Mouse (Mus musculus) forelimb bud, embryonic 11.5 days (tissue): Measurements from ENCODE around the gene Supt20.
A peak's percentile ranks its signal among the peaks of the same experiment; 100 is the strongest.
"Not testable (repeated sequence)": the region's sequence is repeated elsewhere in the genome, so short reads cannot be mapped to it uniquely, and the experiment has no call there.

Experiments
- DNase-seq: peaks from one replicate; pipeline ENCODE4 v3.0.0-alpha.2; 2012; ENCODE audit warnings: low read depth, low spot score

Gene Supt20

DNA sequence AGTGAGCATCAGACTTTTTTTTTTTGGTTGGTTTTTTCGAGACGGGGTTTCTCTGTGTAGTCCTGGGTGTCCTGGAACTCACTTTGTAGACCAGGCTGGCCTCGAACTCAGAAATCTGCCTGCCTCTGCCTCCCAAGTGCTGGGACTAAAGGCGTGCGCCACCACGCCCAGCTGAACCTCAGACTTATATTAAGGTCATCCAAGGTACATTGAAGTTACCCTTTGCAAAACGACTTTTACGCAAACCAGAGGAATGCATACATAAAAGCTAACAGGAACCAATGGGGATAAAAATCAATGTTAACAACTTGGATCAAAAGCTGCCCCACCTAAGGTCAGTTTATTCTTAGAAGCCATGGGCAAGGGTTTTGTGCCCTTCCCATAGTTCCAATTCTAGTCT lies 11.5 kb downstream of the Supt20 start:
- not testable (repeated sequence) for DNase-seq

DNA sequence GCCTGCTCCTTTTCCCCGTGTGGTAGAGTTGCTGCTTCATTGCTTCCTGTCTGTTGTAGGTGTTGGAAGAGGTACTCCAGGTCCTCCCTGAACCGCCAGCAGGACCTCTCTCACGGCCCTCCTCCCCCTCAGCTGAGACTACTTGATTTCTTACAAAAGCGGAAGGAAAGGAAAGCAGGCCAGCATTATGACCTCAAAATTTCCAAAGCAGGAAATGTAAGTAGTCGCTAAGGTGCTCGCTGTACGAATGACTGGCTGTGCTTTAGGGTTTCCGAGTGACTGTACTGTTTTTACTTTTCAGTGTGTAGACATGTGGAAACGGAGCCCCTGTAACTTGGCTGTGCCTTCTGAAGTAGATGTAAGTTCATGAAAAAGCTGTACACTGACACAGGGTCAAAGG lies 16.4 kb downstream of the Supt20 start:
- DNase-seq: no peak

DNA sequence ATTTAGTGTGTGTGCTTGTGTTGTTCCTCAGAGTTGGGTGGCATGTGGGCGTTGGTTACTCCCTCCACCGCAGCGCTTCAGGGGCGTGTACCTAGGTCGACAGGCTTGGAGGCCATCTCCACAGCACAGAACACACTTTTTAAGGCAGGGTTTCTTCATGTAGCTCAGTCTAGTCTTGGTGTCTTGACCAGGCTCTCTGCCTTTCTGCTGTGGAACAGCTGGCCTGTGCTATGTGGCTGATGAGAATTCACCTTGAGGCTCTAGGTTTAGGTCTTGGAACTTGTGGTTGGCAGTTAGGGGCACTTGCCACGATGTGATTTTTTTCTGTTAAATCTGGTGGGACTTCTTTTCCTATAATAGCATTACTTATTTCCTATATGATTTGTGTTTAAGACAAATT lies 21.6 kb downstream of the Supt20 start, which contains the start of gene Gm21958:
Gene Gm21958, minus strand, starts transcription at position 101 of the 400 bp plus-strand sequence.
- no peak for DNase-seq

GRCm38 (mm10) chr3:54715461-54715860 lies 22.9 kb downstream of the Supt20 start:
- no peak for DNase-seq

DNA sequence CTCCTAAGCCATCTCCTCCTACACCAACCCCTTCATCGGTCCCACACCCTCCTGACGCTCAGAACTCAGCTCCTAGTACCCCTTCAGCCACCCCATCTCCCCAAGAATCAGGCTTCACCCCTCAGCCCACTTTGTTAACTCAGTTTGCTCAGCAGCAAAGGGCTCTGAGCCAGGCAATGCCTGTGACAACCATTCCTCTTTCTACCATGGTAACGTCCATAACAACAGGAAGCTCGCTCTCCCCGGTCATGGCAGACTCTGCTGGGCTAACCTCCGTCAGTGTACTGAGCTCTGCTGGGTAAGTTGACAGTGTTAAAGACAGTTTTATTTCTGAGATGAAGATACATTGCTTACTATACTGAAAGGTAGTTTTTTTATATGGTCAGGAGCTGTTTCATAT lies 24.7 kb downstream of the Supt20 start:
- no peak for DNase-seq

GRCm38 (mm10) chr3:54718947-54719346 lies 26.3 kb downstream of the Supt20 start:
- no peak for DNase-seq

DNA sequence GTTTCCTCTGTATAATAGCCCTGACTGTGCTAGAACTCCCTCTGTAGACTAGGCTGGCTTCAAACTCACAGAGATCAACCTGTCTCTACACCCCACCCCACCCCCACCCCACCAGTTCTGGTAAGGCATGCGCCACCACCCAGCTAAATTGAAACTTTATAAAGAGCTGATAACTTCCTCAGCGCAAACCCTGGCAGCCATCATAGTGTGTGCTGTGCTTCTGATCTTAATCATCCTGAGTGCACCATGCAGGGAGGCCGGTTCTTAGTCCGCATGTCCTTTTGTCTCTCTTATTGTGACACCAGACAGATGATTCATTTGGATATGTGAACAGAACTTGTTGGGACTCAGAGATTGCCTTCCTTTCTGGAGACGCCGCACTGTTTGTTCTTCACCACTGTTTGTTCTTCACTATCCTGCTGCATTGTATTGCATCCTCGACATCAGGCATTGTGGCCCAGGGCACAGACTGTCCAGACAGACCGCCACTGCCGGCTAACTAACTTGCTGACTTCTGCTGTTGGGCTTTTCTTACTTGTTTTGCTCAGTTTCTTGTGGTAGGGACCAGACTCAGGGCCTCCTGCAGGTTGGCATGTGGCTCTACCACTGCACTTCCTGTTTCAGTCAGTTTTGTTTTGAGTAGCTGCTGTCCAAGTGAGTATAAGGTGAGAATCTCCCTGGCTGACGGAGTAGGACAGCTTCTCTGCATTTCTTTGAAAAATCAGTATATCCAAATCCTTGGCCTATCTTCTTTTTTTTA lies 31.3 kb downstream of the Supt20 start:
- DNase-seq: no peak

GRCm38 (mm10) chr3:54725344-54725743 lies 32.7 kb downstream of the Supt20 start:
- DNase-seq: no peak

DNA sequence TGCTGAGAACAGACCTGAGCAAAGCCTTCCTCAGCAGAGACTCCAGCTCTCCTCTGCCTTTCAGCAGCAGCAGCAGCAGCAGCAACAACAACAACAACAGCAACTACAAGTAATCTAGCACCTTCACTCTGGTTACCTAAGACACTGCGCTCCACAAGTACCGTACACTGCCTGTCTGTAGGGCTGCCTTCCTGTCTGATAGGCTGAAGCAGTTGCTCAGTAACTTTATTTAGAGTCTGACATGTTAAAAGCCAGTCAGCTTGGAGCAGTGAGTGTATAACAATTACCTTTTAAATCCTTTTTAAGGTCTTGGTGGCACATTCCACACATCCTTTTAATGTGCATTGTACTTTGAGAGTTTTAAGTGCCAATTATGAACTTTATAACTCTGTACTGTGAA lies 35.0 kb downstream of the Supt20 start:
- DNase-seq: no peak

GRCm38 (mm10) chr3:54728100-54728499 lies 35.5 kb downstream of the Supt20 start:
- DNase-seq: no peak

DNA sequence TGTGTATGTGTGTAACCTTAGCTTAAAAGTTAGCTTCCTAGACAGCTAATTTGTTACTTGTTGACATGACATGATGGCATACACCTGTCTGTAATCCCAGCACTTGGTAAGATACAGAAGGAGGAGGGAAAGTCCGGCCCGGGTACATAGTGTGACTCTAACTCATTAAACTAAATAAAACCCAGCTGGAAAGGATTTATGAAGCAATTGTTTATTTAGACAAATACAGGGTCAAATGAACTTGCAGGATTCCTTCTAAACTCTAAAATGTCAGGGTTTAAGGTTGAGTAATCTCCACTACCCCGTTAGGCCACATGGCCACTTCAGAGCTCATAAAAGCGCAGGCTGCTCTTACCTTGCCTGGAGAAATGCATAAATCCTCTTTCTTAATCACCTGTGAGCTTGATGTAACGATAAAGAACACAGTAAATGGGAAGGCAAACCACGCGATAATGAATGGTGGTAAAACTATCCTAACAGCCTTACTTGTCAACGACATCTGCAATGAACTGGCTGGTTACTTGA lies 39.1 kb downstream of the Supt20 start:
- no peak for DNase-seq

DNA sequence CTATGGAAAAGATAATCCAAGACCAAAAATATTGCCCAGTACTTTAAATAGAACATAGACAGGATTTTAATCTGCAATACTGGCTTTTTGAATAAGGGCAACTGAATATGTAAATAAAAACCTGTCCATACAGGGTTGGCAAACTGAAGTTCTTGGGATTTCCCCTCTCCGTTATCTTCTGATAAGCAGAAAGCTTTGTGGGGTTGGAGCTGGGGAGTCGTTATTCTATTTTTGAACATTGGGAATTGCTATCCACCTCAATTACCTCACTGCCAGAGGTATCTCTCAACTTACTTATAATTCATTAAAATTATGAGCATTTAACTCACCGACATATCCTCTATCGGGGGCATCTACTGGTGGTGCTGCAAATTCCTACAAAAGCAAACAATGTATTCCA lies 39.8 kb downstream of the Supt20 start:
- DNase-seq: no peak

- DNase-seq: peak; percentile 93
These were observed 42.0 kb downstream of the Supt20 start for GRCm38 (mm10) chr3:54734411-54735246.

- peak; percentile 74 for DNase-seq
These were observed 42.8 kb downstream of the Supt20 start, which contains the start of the genes Exosc8 and Alg5 for GRCm38 (mm10) chr3:54735247-54736046. TSS of gene Exosc8 (minus strand) at chr3:54735393. TSS of gene Alg5 (plus strand) at chr3:54735539.

- DNase-seq: no peak
These were observed 43.7 kb downstream of the Supt20 start for GRCm38 (mm10) chr3:54736101-54736927.

GRCm38 (mm10) chr3:54737317-54737716 lies 44.7 kb downstream of the Supt20 start:
- DNase-seq: no peak

- no peak for DNase-seq
These were observed 49.4 kb downstream of the Supt20 start for GRCm38 (mm10) chr3:54741965-54742364.

DNA sequence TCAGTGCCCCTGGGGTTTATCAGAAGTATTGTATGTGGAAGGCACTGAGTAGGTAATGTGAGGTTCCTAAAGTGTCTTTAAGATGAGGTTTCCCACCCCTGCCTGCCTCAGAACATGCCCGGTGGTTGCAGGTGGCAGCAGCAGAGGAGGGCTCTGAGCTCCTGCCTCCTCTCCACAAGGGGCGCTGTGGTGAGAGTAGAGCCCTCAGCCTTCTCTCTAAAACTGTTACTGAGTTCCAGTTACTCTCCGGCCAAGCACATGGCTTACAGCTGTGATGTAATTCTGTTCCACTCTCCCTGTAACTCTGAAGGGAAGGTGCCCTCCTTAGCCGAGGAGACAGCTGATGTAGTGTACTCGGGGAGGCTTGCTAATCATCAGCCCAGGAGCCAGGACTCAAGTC lies 53.2 kb downstream of the Supt20 start:
- DNase-seq: no peak

- no peak for DNase-seq
These were observed 60.8 kb downstream of the Supt20 start for GRCm38 (mm10) chr3:54753411-54753810.

DNA sequence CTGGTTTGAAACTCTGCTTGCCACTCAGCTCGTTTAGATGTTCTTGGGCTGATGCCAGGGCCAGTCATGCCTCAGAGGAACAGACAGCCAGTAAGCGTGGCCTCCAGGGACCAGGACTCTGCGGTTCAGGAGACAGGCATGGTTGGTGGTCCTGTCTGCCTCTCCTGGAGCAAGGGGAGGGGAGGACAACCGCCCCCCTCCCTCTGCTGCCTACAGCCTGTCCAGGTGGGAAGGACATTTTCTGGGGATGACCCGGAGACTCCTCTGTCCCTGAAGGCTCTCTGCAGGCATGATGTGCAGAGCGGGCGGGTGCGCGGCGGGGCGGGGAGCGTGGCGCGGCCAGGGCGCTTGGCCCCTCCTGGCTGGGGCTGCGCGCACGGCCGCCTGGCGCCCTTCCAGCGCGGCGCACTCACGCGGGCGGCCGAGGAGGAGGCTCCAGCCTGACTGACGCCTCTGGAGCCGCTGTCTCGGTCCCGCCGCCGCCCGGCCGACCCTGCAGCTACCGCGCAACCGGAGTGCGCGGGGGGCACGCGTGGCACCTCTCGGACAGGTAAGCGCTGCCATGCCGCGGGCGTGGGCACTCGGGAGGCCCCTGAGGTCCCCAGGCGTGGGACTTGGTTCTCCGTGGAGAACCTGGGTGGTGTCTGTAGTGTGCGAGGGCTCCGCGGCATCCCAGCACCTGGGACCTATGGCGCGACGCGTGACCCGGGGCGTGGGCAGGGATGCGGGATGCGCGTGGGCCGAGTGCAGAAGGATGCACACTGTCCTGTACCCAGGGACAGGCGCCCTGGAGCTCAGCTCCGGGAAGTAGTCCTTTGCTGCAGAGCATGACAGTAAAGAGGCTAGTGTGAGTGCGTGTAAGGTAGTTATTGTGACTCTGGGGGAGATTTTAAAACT lies 62.8 kb downstream of the Supt20 start, which contains the start of gene Smad9:
Gene Smad9, plus strand, starts transcription at position 438 of the 897 bp plus-strand sequence.
- DNase-seq: no peak
